Mouse (Mus musculus): Measurements from ENCODE around the gene 1700003E16Rik. TPM values are rescaled to one million over a fixed set of nuclear protein-coding genes. Genes with fewer than 3 reads are reported as not detected.

Gene 1700003E16Rik
- total and polyA plus RNA-seq, 2 experiments from 2014 or later, result 15.6 to 18.0 TPM

DNA sequence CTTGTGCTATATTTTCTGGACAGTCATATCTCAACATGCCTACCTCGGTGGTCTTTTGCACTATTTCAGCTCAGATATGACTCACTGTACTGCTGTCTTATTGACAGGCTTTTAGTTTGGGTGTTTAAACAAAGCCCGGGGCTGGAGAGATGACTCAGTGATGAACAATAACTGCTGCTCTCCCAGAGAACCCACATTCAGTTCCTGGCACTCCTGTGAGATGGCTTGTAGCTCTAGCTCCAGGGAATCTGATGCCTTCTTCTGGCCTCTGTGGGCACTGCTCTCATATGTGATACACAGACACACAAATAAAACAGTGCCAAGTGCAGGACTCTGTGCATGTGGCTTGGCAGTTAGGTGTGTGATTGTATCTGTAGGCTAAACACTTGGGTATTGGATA lies 11.0 kb upstream of the 1700003E16Rik start:
- ATAC-seq (ENCODE audit: low FRiP score) (no peak), DNase-seq (ENCODE audit: low spot score) (no peak)
- H3K36me3 ChIP-seq (ENCODE audit: insufficient read depth, low read length), result 0 out of 2 replicates have a peak, but pooled peaks cover 2% of the 10 kb centered on the region
- no peak overlapping the region for H3K4me3 ChIP-seq (ENCODE audit: low read depth, low read length)
- no peaks in the 10 kb centered on the region for H3K9me3 ChIP-seq (ENCODE audit: low read length)
- H3K9ac ChIP-seq (replicated peaks; ENCODE audit: low read length, poor library complexity, severe bottlenecking), result no peak overlapping the region
- H3K27ac ChIP-seq (ENCODE audit: low read depth, low read length), result no peak overlapping the region
- peaks cover 4% of the 10 kb centered on the region; the same call in 1 of the 2 replicates for H3K4me1 ChIP-seq (ENCODE audit: insufficient read depth, low read length)
- 80% methylated on average over 2 of the region's 2 CpGs for WGBS
- TF ChIP-seq CTCF (IDR thresholded peaks at IDR 0.05), result no peak
- no peak overlapping the region for H3K4me2 ChIP-seq (ENCODE audit: low read depth, low read length, poor library complexity, severe bottlenecking)
- no peaks in the 10 kb centered on the region for H3K27me3 ChIP-seq (ENCODE audit: insufficient read depth, low read length)

GRCm38 (mm10) chr6:83145805-83146204 lies 10.4 kb upstream of the 1700003E16Rik start:
- Histone ChIP-seq H3K27ac (ENCODE audit: low read depth, low read length) (no peak overlapping the region), H3K4me2 (ENCODE audit: low read depth, low read length, poor library complexity, severe bottlenecking) (no peak overlapping the region), H3K9me3 (ENCODE audit: low read length) (no peaks in the 10 kb centered on the region), H3K36me3 (ENCODE audit: insufficient read depth, low read length) (0 out of 2 replicates have a peak, but pooled peaks cover 2% of the 10 kb centered on the region), H3K4me1 (ENCODE audit: insufficient read depth, low read length) (peaks cover 4% of the 10 kb centered on the region; the same call in 1 of the 2 replicates), H3K27me3 (ENCODE audit: insufficient read depth, low read length) (no peaks in the 10 kb centered on the region), H3K9ac (replicated peaks; ENCODE audit: low read length, poor library complexity, severe bottlenecking) (no peak overlapping the region), H3K4me3 (ENCODE audit: low read depth, low read length) (no peak overlapping the region)
- no peak for TF ChIP-seq CTCF (IDR thresholded peaks at IDR 0.05)
- no peak for ATAC-seq (ENCODE audit: low FRiP score)
- DNase-seq (ENCODE audit: low spot score), result no peak
- WGBS, result 81% methylated on average over 9 of the region's 9 CpGs

DNA sequence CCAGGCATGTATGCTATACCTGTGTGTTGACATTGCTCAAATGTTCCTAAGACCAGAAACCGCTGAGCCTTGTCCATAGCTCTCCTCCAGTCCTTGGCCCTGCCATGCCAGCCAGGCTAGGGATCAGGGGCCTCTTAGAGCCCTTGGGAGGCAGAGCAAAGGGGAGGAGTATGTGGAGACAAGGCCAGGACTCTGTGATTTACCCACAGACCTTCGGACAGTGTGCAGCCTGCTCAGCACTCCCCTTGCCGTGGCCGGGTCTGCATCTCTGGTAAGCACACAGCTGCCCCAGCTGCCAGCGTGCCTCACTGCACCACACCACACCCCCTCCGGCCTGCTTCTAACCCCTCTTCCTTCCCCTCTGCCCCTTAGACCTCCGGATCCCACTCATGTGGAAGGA lies 8.9 kb upstream of the 1700003E16Rik start:
- H3K9me3 ChIP-seq (ENCODE audit: low read length), result no peaks in the 10 kb centered on the region
- no peak for TF ChIP-seq CTCF (IDR thresholded peaks at IDR 0.05)
- 0 out of 2 replicates have a peak, but pooled peaks cover 2% of the 10 kb centered on the region for H3K36me3 ChIP-seq (ENCODE audit: insufficient read depth, low read length)
- H3K4me2 ChIP-seq (ENCODE audit: low read depth, low read length, poor library complexity, severe bottlenecking), result no peak overlapping the region
- ATAC-seq (ENCODE audit: low FRiP score) (no peak), DNase-seq (ENCODE audit: low spot score) (no peak)
- H3K4me1 ChIP-seq (ENCODE audit: insufficient read depth, low read length), result 0 out of 2 replicates have a peak, but pooled peaks cover under 1% of the 10 kb centered on the region
- H3K4me3 ChIP-seq (ENCODE audit: low read depth, low read length), result no peak overlapping the region
- no peak overlapping the region for H3K27ac ChIP-seq (ENCODE audit: low read depth, low read length)
- no peaks in the 10 kb centered on the region for H3K27me3 ChIP-seq (ENCODE audit: insufficient read depth, low read length)
- WGBS, result 50% methylated on average over 5 of the region's 7 CpGs
- H3K9ac ChIP-seq (replicated peaks; ENCODE audit: low read length, poor library complexity, severe bottlenecking), result no peak overlapping the region

GRCm38 (mm10) chr6:83151721-83152120 lies 4.5 kb upstream of the 1700003E16Rik start:
- no peak for DNase-seq (ENCODE audit: low spot score)
- TF ChIP-seq CTCF (IDR thresholded peaks at IDR 0.05), result no peak
- ATAC-seq (ENCODE audit: low FRiP score), result no peak
- Histone ChIP-seq H3K4me2 (ENCODE audit: low read depth, low read length, poor library complexity, severe bottlenecking) (no peak overlapping the region), H3K4me3 (ENCODE audit: low read depth, low read length) (no peak overlapping the region), H3K9ac (replicated peaks; ENCODE audit: low read length, poor library complexity, severe bottlenecking) (no peak overlapping the region; the same call in 1 of the 2 replicates), H3K36me3 (ENCODE audit: insufficient read depth, low read length) (0 out of 2 replicates have a peak, but pooled peaks cover 14% of the 10 kb centered on the region), H3K4me1 (ENCODE audit: insufficient read depth, low read length) (peaks cover 9% of the 10 kb centered on the region; the same call in 1 of the 2 replicates), H3K27me3 (ENCODE audit: insufficient read depth, low read length) (no peaks in the 10 kb centered on the region), H3K9me3 (ENCODE audit: low read length) (no peaks in the 10 kb centered on the region), H3K27ac (ENCODE audit: low read depth, low read length) (no peak overlapping the region)
- WGBS, result 26% methylated on average over 8 of the region's 8 CpGs

DNA sequence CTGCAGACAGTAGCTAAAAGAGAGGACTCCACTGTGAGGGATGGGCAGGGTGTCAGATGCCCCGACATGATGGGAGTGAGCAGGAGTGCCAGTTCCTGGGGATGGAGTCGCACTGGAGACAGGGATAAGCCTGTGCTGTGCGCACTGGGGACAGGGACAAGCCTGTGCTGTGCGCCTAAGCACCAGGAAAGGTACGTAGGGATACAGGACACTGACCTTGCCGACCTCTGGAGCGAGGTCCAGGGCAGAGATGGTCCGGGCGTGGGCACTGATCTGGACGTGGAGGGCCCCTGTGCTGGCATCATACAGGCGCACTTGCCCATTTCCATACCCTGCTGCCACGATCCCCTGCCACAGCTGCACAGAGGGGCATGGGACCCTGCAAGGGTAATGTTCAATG lies 3.2 kb upstream of the 1700003E16Rik start:
- no peak overlapping the region for H3K4me3 ChIP-seq (ENCODE audit: low read depth, low read length)
- no peak for DNase-seq (ENCODE audit: low spot score)
- 88% methylated on average over 12 of the region's 12 CpGs for WGBS
- H3K27ac ChIP-seq (ENCODE audit: low read depth, low read length), result no peak overlapping the region
- no peaks in the 10 kb centered on the region for H3K9me3 ChIP-seq (ENCODE audit: low read length)
- ATAC-seq (ENCODE audit: low FRiP score), result no peak
- peaks cover 9% of the 10 kb centered on the region; the same call in 1 of the 2 replicates for H3K4me1 ChIP-seq (ENCODE audit: insufficient read depth, low read length)
- TF ChIP-seq CTCF (IDR thresholded peaks at IDR 0.05), result no peak
- 0 out of 2 replicates have a peak, but pooled peaks cover 13% of the 10 kb centered on the region for H3K36me3 ChIP-seq (ENCODE audit: insufficient read depth, low read length)
- no peak overlapping the region for H3K9ac ChIP-seq (replicated peaks; ENCODE audit: low read length, poor library complexity, severe bottlenecking)
- H3K27me3 ChIP-seq (ENCODE audit: insufficient read depth, low read length), result no peaks in the 10 kb centered on the region
- no peak overlapping the region for H3K4me2 ChIP-seq (ENCODE audit: low read depth, low read length, poor library complexity, severe bottlenecking)

DNA sequence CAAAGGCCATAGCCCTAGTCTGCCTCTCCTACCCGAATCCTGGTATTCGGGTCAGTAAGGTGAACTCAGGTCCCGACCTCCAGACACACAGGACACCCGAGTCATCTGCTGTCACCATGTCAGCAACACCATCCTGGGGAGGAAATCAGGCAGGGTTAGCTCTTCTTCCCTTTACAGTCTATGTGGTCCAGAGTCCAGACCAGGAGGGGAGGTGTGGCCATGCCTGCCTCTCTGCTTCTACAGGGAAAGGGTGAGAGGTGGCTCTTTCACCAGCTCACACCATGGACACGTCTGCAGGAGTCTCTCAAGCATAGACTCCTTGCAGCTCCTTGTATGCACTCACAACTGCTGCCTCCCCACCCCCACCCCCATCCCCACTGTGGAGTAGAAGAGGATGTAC lies 2.7 kb upstream of the 1700003E16Rik start:
- no peak for TF ChIP-seq CTCF (IDR thresholded peaks at IDR 0.05)
- Histone ChIP-seq H3K4me1 (ENCODE audit: insufficient read depth, low read length) (peaks cover 9% of the 10 kb centered on the region; the same call in 1 of the 2 replicates), H3K27me3 (ENCODE audit: insufficient read depth, low read length) (no peaks in the 10 kb centered on the region), H3K9ac (replicated peaks; ENCODE audit: low read length, poor library complexity, severe bottlenecking) (no peak overlapping the region), H3K27ac (ENCODE audit: low read depth, low read length) (no peak overlapping the region), H3K4me3 (ENCODE audit: low read depth, low read length) (no peak overlapping the region), H3K36me3 (ENCODE audit: insufficient read depth, low read length) (0 out of 2 replicates have a peak, but pooled peaks cover 11% of the 10 kb centered on the region), H3K9me3 (ENCODE audit: low read length) (no peaks in the 10 kb centered on the region), H3K4me2 (ENCODE audit: low read depth, low read length, poor library complexity, severe bottlenecking) (no peak overlapping the region)
- DNase-seq (ENCODE audit: low spot score), result no peak
- ATAC-seq (ENCODE audit: low FRiP score), result no peak
- WGBS, result 78% methylated on average over 5 of the region's 5 CpGs
